Mouse (Mus musculus): ENCODE measurements around the gene Ffar4. TPM values are rescaled to one million over a fixed set of nuclear protein-coding genes. Genes with fewer than 3 reads are reported as not detected.

The Ffar4 gene
- polyA plus RNA-seq, 1 experiment from 2014 or later: not detected

DNA sequence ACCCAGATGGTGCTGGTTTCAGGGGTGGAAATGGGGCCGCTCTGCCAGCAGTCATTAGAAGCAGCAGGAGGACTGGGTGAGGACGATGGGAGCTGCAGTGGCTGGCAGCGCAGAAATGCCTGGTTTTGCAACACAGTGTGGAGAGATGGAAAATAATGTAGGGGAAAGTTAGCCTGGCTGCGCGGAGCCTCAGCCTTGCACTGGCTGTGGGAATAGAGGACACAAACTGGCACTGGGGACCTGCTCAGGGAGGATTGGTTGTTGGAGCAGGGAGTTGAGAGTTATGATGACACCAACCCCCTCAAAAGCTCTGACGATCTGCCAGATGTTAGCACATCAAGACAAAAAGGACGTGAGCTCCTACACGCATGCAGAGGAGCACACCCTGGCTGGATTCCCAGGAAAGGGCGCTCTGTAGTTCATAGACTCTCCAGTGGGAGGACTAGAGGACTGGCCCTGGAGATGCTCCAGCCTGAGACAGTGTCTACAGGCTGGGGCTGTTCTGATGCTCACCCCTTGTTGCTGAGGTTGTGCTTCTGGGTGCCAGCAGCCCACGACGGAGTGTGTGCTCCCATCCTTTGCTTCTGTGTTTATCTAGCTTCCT, 9.8 kb upstream of the Ffar4 start:
- no peaks in the 10 kb centered on the region for H3K36me3 ChIP-seq (ENCODE audit: control insufficient read depth, insufficient read depth, low read length)
- 52% methylated on average over 11 of the region's 11 CpGs for WGBS (ENCODE audit: insufficient replicate concordance)
- ATAC-seq (replicated peaks; ENCODE audit: insufficient number of reproducible peaks, low FRiP score, low TSS enrichment): no peak
- H3K9ac ChIP-seq (ENCODE audit: low read depth, low read length): no peak overlapping the region
- no peak overlapping the region for H3K4me2 ChIP-seq
- H3K4me1 ChIP-seq (ENCODE audit: control insufficient read depth, insufficient read depth, low read length): no peaks in the 10 kb centered on the region
- H3K27me3 ChIP-seq (ENCODE audit: control insufficient read depth, insufficient read depth, low read length): no peaks in the 10 kb centered on the region; the same call in 1 of the 2 replicates
- H3K4me3 ChIP-seq (ENCODE audit: low read depth, low read length): no peak overlapping the region
- H3K27ac ChIP-seq (ENCODE audit: low read depth, low read length): no peak overlapping the region
- no peaks in the 10 kb centered on the region for H3K9me3 ChIP-seq (replicated peaks; ENCODE audit: control insufficient read depth, low read length)

DNA sequence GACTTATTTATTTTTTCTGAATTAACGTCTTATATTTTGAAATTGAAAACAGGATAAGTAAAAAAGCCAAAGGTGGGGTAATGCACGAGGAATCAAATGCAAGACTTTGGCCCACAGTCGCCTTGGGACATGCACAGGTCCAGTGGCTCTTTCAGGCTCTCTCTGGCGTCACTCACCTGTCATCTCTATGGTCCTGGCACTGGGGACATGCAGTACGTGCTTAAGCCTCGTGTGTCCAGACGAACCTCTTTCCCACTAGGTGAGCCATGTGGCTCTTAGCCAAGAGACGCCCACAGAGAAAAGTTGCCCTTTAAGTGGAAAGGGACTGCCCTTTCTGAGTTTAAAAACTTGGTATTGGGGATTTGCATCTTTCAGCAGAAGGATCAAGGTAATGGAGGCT, 7.5 kb upstream of the Ffar4 start:
- Histone ChIP-seq H3K9ac (ENCODE audit: low read depth, low read length) (no peak overlapping the region), H3K4me2 (no peak overlapping the region), H3K27ac (ENCODE audit: low read depth, low read length) (no peak overlapping the region), H3K4me1 (ENCODE audit: control insufficient read depth, insufficient read depth, low read length) (no peaks in the 10 kb centered on the region), H3K27me3 (ENCODE audit: control insufficient read depth, insufficient read depth, low read length) (peaks cover 9% of the 10 kb centered on the region), H3K9me3 (replicated peaks; ENCODE audit: control insufficient read depth, low read length) (no peaks in the 10 kb centered on the region), H3K36me3 (ENCODE audit: control insufficient read depth, insufficient read depth, low read length) (no peaks in the 10 kb centered on the region), H3K4me3 (ENCODE audit: low read depth, low read length) (no peak overlapping the region)
- no peak for ATAC-seq (replicated peaks; ENCODE audit: insufficient number of reproducible peaks, low FRiP score, low TSS enrichment)
- 66% methylated on average over 8 of the region's 8 CpGs for WGBS (ENCODE audit: insufficient replicate concordance)

DNA sequence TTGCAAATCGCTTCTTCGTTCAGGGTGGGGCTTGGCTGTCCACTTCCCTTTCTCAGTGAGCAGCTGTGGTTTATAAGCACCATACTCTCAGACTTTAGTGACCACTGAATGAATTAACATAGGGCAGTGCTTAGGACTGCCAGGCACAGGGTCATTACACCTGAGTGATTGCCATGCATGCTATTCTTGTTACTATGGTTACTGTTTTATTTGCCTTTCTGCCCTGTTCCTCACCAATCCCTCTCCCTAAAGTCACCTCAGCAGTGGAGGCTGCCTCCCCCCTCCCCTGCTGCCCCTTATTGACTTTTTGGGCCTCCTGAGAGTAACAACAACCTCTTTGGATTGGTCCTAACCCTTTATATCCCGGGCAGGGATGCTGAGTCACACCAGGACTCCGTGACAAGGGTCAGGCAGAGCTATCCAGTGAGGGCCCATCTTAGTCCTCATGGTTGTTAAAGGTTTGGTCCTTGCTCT, 5.3 kb upstream of the Ffar4 start:
- H3K36me3 ChIP-seq (ENCODE audit: control insufficient read depth, insufficient read depth, low read length): no peaks in the 10 kb centered on the region
- no peaks in the 10 kb centered on the region for H3K4me1 ChIP-seq (ENCODE audit: control insufficient read depth, insufficient read depth, low read length)
- no peaks in the 10 kb centered on the region for H3K9me3 ChIP-seq (replicated peaks; ENCODE audit: control insufficient read depth, low read length)
- H3K4me3 ChIP-seq (ENCODE audit: low read depth, low read length): no peak overlapping the region
- H3K4me2 ChIP-seq: no peak overlapping the region
- WGBS (ENCODE audit: insufficient replicate concordance): 64% methylated on average over 4 of the region's 4 CpGs
- H3K27me3 ChIP-seq (ENCODE audit: control insufficient read depth, insufficient read depth, low read length): peaks cover 27% of the 10 kb centered on the region
- H3K27ac ChIP-seq (ENCODE audit: low read depth, low read length): no peak overlapping the region
- no peak overlapping the region for H3K9ac ChIP-seq (ENCODE audit: low read depth, low read length)
- no peak for ATAC-seq (replicated peaks; ENCODE audit: insufficient number of reproducible peaks, low FRiP score, low TSS enrichment)

- H3K27me3 ChIP-seq (ENCODE audit: control insufficient read depth, insufficient read depth, low read length): peaks cover 60% of the 10 kb centered on the region
- ATAC-seq (replicated peaks; ENCODE audit: insufficient number of reproducible peaks, low FRiP score, low TSS enrichment): no peak
- H3K9me3 ChIP-seq (replicated peaks; ENCODE audit: control insufficient read depth, low read length): no peaks in the 10 kb centered on the region
- no peak overlapping the region for H3K4me3 ChIP-seq (ENCODE audit: low read depth, low read length)
- H3K4me1 ChIP-seq (ENCODE audit: control insufficient read depth, insufficient read depth, low read length): no peaks in the 10 kb centered on the region
- no peak overlapping the region for H3K4me2 ChIP-seq
- no peak overlapping the region for H3K9ac ChIP-seq (ENCODE audit: low read depth, low read length)
- 9% methylated on average over 4 of the region's 4 CpGs for WGBS (ENCODE audit: insufficient replicate concordance)
- H3K27ac ChIP-seq (ENCODE audit: low read depth, low read length): no peak overlapping the region
- no peaks in the 10 kb centered on the region for H3K36me3 ChIP-seq (ENCODE audit: control insufficient read depth, insufficient read depth, low read length)
Measured at GRCm38 (mm10) chr19:38096231-38096630, 640 bp upstream of the Ffar4 start.

- Histone ChIP-seq H3K4me1 (ENCODE audit: control insufficient read depth, insufficient read depth, low read length) (no peaks in the 10 kb centered on the region), H3K4me2 (no peak overlapping the region), H3K9ac (ENCODE audit: low read depth, low read length) (no peak overlapping the region), H3K27ac (ENCODE audit: low read depth, low read length) (no peak overlapping the region), H3K36me3 (ENCODE audit: control insufficient read depth, insufficient read depth, low read length) (no peaks in the 10 kb centered on the region), H3K4me3 (ENCODE audit: low read depth, low read length) (no peak overlapping the region), H3K27me3 (ENCODE audit: control insufficient read depth, insufficient read depth, low read length) (peaks cover 5% of the 10 kb centered on the region; the same call in 1 of the 2 replicates), H3K9me3 (replicated peaks; ENCODE audit: control insufficient read depth, low read length) (no peaks in the 10 kb centered on the region)
- no peak for ATAC-seq (replicated peaks; ENCODE audit: insufficient number of reproducible peaks, low FRiP score, low TSS enrichment)
- WGBS (ENCODE audit: insufficient replicate concordance): 85% methylated on average over 4 of the region's 4 CpGs
Measured at GRCm38 (mm10) chr19:38107871-38108270, 11.0 kb downstream of the Ffar4 start.

DNA sequence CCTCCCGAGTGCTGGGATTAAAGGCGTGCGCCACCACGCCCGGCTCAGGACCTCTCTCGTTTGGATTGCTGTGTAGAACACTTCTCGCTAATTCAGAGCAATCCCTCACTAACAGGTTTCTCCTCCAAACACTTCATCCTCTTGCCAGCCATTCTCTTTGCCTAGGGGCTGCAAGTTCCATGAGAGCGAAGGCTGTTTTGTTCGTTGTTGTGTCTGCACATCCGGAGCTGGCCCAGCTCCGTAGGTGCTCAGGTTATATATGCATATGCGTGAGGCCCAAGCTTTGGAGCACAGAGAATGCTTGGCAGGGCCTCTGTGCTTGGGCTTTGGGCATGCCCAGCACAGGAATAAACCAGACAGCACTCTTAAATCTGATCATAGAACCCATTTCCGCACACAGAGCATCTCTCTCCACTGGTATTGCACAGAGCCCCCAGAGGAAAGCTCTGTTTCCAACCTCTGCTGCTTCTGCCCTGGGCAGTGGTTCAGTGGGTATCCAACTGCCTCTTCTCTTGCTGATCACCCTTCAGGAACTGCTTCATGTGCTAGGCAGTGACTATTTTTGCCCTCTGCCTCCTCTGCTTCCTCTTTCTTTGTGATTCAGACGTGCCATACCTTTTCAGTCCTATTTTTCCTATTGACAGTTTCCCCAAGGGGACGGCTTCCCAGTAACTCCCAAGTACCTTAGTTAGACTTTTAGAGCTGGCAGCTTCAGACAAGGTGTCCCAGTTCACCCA, 12.8 kb downstream of the Ffar4 start:
- Histone ChIP-seq H3K4me3 (ENCODE audit: low read depth, low read length) (no peak overlapping the region), H3K9me3 (replicated peaks; ENCODE audit: control insufficient read depth, low read length) (no peaks in the 10 kb centered on the region), H3K4me1 (ENCODE audit: control insufficient read depth, insufficient read depth, low read length) (no peaks in the 10 kb centered on the region), H3K27me3 (ENCODE audit: control insufficient read depth, insufficient read depth, low read length) (peaks cover 5% of the 10 kb centered on the region; the same call in 1 of the 2 replicates), H3K4me2 (no peak overlapping the region), H3K36me3 (ENCODE audit: control insufficient read depth, insufficient read depth, low read length) (no peaks in the 10 kb centered on the region), H3K27ac (ENCODE audit: low read depth, low read length) (no peak overlapping the region), H3K9ac (ENCODE audit: low read depth, low read length) (no peak overlapping the region)
- WGBS (ENCODE audit: insufficient replicate concordance): 86% methylated on average over 15 of the region's 15 CpGs
- ATAC-seq (replicated peaks; ENCODE audit: insufficient number of reproducible peaks, low FRiP score, low TSS enrichment): no peak

DNA sequence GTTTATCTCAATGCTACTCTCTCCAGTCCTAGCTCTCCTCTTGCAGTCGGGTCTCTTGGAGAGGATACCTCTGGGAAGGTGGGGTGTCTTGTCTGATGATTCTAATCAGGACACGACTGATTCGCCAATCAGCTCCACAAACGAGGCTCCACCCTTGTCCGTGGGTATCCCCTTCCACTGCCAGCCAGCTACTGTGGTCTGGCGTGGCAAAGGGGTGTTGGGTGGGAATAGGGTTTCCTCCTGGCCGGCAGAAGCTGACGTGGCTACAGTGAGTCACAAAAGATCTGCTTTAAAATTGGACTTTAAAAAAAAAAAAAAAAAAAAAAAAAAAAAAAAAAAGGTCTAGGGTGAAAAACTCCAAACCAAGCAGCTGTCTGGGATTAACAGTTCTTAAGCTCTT, 14.2 kb downstream of the Ffar4 start:
- Histone ChIP-seq H3K27ac (ENCODE audit: low read depth, low read length) (no peak overlapping the region), H3K4me2 (no peak overlapping the region), H3K4me1 (ENCODE audit: control insufficient read depth, insufficient read depth, low read length) (no peaks in the 10 kb centered on the region), H3K4me3 (ENCODE audit: low read depth, low read length) (no peak overlapping the region), H3K36me3 (ENCODE audit: control insufficient read depth, insufficient read depth, low read length) (no peaks in the 10 kb centered on the region), H3K27me3 (ENCODE audit: control insufficient read depth, insufficient read depth, low read length) (peaks cover 5% of the 10 kb centered on the region; the same call in 1 of the 2 replicates), H3K9ac (ENCODE audit: low read depth, low read length) (no peak overlapping the region), H3K9me3 (replicated peaks; ENCODE audit: control insufficient read depth, low read length) (no peaks in the 10 kb centered on the region)
- WGBS (ENCODE audit: insufficient replicate concordance): 69% methylated on average over 8 of the region's 8 CpGs
- no peak for ATAC-seq (replicated peaks; ENCODE audit: insufficient number of reproducible peaks, low FRiP score, low TSS enrichment)

- no peaks in the 10 kb centered on the region for H3K36me3 ChIP-seq (ENCODE audit: control insufficient read depth, insufficient read depth, low read length)
- H3K9me3 ChIP-seq (replicated peaks; ENCODE audit: control insufficient read depth, low read length): no peaks in the 10 kb centered on the region
- peaks cover 5% of the 10 kb centered on the region; the same call in 1 of the 2 replicates for H3K27me3 ChIP-seq (ENCODE audit: control insufficient read depth, insufficient read depth, low read length)
- no peak overlapping the region for H3K27ac ChIP-seq (ENCODE audit: low read depth, low read length)
- H3K4me2 ChIP-seq: no peak overlapping the region
- H3K4me1 ChIP-seq (ENCODE audit: control insufficient read depth, insufficient read depth, low read length): no peaks in the 10 kb centered on the region
- no peak overlapping the region for H3K9ac ChIP-seq (ENCODE audit: low read depth, low read length)
- 23% methylated on average over 4 of the region's 4 CpGs for WGBS (ENCODE audit: insufficient replicate concordance)
- H3K4me3 ChIP-seq (ENCODE audit: low read depth, low read length): no peak overlapping the region
- ATAC-seq (replicated peaks; ENCODE audit: insufficient number of reproducible peaks, low FRiP score, low TSS enrichment): no peak
Measured at GRCm38 (mm10) chr19:38112575-38112974, 15.7 kb downstream of the Ffar4 start.
